Mouse (Mus musculus) testis, postnatal 10 days (tissue): Measurements from ENCODE around the gene Tmem56.

Source experiments
- DNase-seq: peaks from one replicate; pipeline ENCODE4 v3.0.0; 2021; ENCODE audit warnings: low spot score

Tmem56 gene

GRCm38 (mm10) chr3:121282998-121283397 lies at the start of gene Tmem56:
TSS of gene Tmem56 (minus strand) at chr3:121283098.
- DNase-seq, result no peak

GRCm38 (mm10) chr3:121330244-121330646 lies 47.3 kb upstream of the Tmem56 start:
- no peak for DNase-seq

- DNase-seq, result no peak
Measured at GRCm38 (mm10) chr3:121329647-121330046, 46.7 kb upstream of the Tmem56 start.

- DNase-seq, result no peak
Measured at GRCm38 (mm10) chr3:121327406-121327805, 44.5 kb upstream of the Tmem56 start.

GRCm38 (mm10) chr3:121323371-121323770 lies 40.5 kb upstream of the Tmem56 start:
- no peak for DNase-seq

GRCm38 (mm10) chr3:121320896-121321295 lies 38.0 kb upstream of the Tmem56 start:
- no peak for DNase-seq

GRCm38 (mm10) chr3:121319906-121320305 lies 37.0 kb upstream of the Tmem56 start:
- no peak for DNase-seq

- no peak for DNase-seq
Measured at GRCm38 (mm10) chr3:121315498-121315897, 32.6 kb upstream of the Tmem56 start.

GRCm38 (mm10) chr3:121314149-121314548 lies 31.3 kb upstream of the Tmem56 start:
- no peak for DNase-seq

GRCm38 (mm10) chr3:121312979-121313378 lies 30.1 kb upstream of the Tmem56 start:
- no peak for DNase-seq

- no peak for DNase-seq
Measured at GRCm38 (mm10) chr3:121312426-121312825, 29.5 kb upstream of the Tmem56 start.

- no peak for DNase-seq
Measured at GRCm38 (mm10) chr3:121309896-121310714, 27.2 kb upstream of the Tmem56 start.

- no peak for DNase-seq
Measured at GRCm38 (mm10) chr3:121309429-121309828, 26.5 kb upstream of the Tmem56 start.

- no peak for DNase-seq
Measured at GRCm38 (mm10) chr3:121308935-121309334, 26.0 kb upstream of the Tmem56 start.

- peak; percentile 82 for DNase-seq
Measured at GRCm38 (mm10) chr3:121307532-121308234, 24.8 kb upstream of the Tmem56 start.

GRCm38 (mm10) chr3:121306641-121307040 lies 23.7 kb upstream of the Tmem56 start:
- DNase-seq, result no peak

- DNase-seq, result no peak
Measured at GRCm38 (mm10) chr3:121294200-121294599, 11.3 kb upstream of the Tmem56 start.

- peak; percentile 96 for DNase-seq
Measured at GRCm38 (mm10) chr3:121291560-121292258, 8.8 kb upstream of the Tmem56 start, which contains the start of gene Alg14. TSS of gene Alg14 (plus strand) at chr3:121291773.

GRCm38 (mm10) chr3:121291225-121291559 lies 8.3 kb upstream of the Tmem56 start:
- no peak for DNase-seq

GRCm38 (mm10) chr3:121290681-121291080 lies 7.8 kb upstream of the Tmem56 start:
- DNase-seq, result no peak

GRCm38 (mm10) chr3:121287151-121287550 lies 4.3 kb upstream of the Tmem56 start:
- no peak for DNase-seq

- DNase-seq, result no peak
Measured at GRCm38 (mm10) chr3:121285219-121285618, 2.3 kb upstream of the Tmem56 start.

GRCm38 (mm10) chr3:121279679-121280078 lies 3.2 kb downstream of the Tmem56 start:
- no peak for DNase-seq
